8 mouse cellular contexts compared by ENCODE assay signal in the genomic region with DNA sequence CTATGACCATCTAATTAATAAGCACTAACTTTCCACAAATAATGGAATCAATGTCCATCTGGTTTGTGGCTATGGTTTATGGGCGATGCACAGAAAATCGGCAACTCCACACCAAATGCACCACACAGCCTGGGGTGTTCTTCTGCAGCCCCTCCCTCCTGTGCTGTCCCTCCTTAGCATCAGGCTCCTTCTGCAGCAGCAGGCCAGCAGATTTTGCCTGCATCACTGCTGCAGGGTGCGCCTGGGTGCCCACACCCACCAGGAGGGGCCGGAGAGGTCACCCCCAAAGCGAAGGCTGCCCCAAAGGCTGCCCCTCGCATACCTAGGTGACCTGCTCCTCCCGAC. TPM values are rescaled to one million over a fixed set of nuclear protein-coding genes. Genes with fewer than 3 reads are reported as not detected.
DNase-seq lines count a peak whose midpoint lies in the region; ATAC-seq lines count a peak whose summit lies in the region.

No protein-coding gene starts in this region.

- 2% methylated on average over 7 of the region's 7 CpGs for WGBS in heart, embryonic 16.5 days
- WGBS in hindbrain, embryonic 11.5 days, result 4% methylated on average over 7 of the region's 7 CpGs
- 3% methylated on average over 7 of the region's 7 CpGs for WGBS in midbrain, embryonic 11.5 days

- peaks cover 25% of the 10 kb centered on the region for H3K4me1 ChIP-seq in heart, embryonic 16.5 days (ENCODE audit: control insufficient read depth, insufficient read depth, low read length)
- H3K4me1 ChIP-seq in hindbrain, embryonic 11.5 days (replicated peaks; ENCODE audit: control insufficient read depth, insufficient read depth, low read length), result no peaks in the 10 kb centered on the region
- peaks cover 6% of the 10 kb centered on the region; the same call in 1 of the 2 replicates for H3K4me1 ChIP-seq in midbrain, embryonic 11.5 days (ENCODE audit: control insufficient read depth, insufficient read depth, low read length)

- peak overlapping the region; percentile 100 for H3K9ac ChIP-seq in heart, embryonic 16.5 days (ENCODE audit: low read length)
- H3K9ac ChIP-seq in hindbrain, embryonic 11.5 days (ENCODE audit: low read depth, low read length), result peak overlapping the region; percentile 90
- peak overlapping the region; percentile 82 for H3K9ac ChIP-seq in midbrain, embryonic 11.5 days (ENCODE audit: low read length)

- H3K27me3 ChIP-seq in heart, embryonic 16.5 days (ENCODE audit: control insufficient read depth, insufficient read depth, low read length), result no peaks in the 10 kb centered on the region
- no peaks in the 10 kb centered on the region for H3K27me3 ChIP-seq in hindbrain, embryonic 11.5 days (ENCODE audit: control insufficient read depth, insufficient read depth, low read length)
- no peaks in the 10 kb centered on the region for H3K27me3 ChIP-seq in midbrain, embryonic 11.5 days (ENCODE audit: control insufficient read depth, insufficient read depth, low read length)

- intact Hi-C loops in heart, postnatal 25 days (cut with DNase I), result loop anchor here (2.0 to 10.0 kb wide), 6 partner anchors 34 to 381 kb away; a partner anchor contains a TSS

- peak overlapping the region; percentile 75 for H3K4me2 ChIP-seq in heart, embryonic 16.5 days (ENCODE audit: low read depth, low read length)
- peak overlapping the region; percentile 91 for H3K4me2 ChIP-seq in hindbrain, embryonic 11.5 days (replicated peaks; ENCODE audit: low read depth, low read length)
- peak overlapping the region; percentile 79 for H3K4me2 ChIP-seq in midbrain, embryonic 11.5 days

- peak overlapping the region; percentile 99 for H3K4me3 ChIP-seq in heart, embryonic 16.5 days (ENCODE audit: low read length)
- H3K4me3 ChIP-seq in hindbrain, embryonic 11.5 days (ENCODE audit: low read depth, low read length), result peak overlapping the region; percentile 94
- H3K4me3 ChIP-seq in midbrain, embryonic 11.5 days (ENCODE audit: low read depth, low read length), result peak overlapping the region; percentile 88

- DNase-seq in heart, postnatal 25 days (ENCODE audit: low spot score), result no peak
- peak; percentile 66 for DNase-seq in brain, adult 2 months (ENCODE audit: low read depth, low spot score)
- DNase-seq in hindbrain, embryonic 11.5 days (ENCODE audit: low spot score), result no peak
- DNase-seq in midbrain, embryonic 11.5 days (ENCODE audit: low spot score, missing footprints), result no peak
- DNase-seq in cerebellum, postnatal 25 days, result no peak
- no peak for DNase-seq in urinary bladder, adult 2 months (ENCODE audit: low spot score)

- no peak; the same call in 1 of the 2 replicates for ATAC-seq in heart, embryonic 16.5 days (replicated peaks; ENCODE audit: extremely low read depth, insufficient read depth, low FRiP score)
- peak; percentile 8; the same call in 1 of the 2 replicates for ATAC-seq in hindbrain, embryonic 11.5 days (ENCODE audit: low FRiP score)
- ATAC-seq in midbrain, embryonic 11.5 days (ENCODE audit: low FRiP score), result no peak
- no peak for ATAC-seq in granulocyte monocyte progenitor cell, adult 5-6 weeks (replicated peaks; ENCODE audit: poor library complexity, severe bottlenecking)

- H3K27ac ChIP-seq in heart, embryonic 16.5 days (ENCODE audit: low read length), result peak overlapping the region; percentile 99
- peak overlapping the region; percentile 91 for H3K27ac ChIP-seq in hindbrain, embryonic 11.5 days (ENCODE audit: low read depth, low read length)
- H3K27ac ChIP-seq in midbrain, embryonic 11.5 days (ENCODE audit: low read depth, low read length), result peak overlapping the region; percentile 74

- H3K9me3 ChIP-seq in heart, embryonic 16.5 days (replicated peaks; ENCODE audit: control insufficient read depth, low read length), result no peaks in the 10 kb centered on the region
- H3K9me3 ChIP-seq in hindbrain, embryonic 11.5 days (ENCODE audit: control insufficient read depth, low read length), result no peaks in the 10 kb centered on the region
- no peaks in the 10 kb centered on the region for H3K9me3 ChIP-seq in midbrain, embryonic 11.5 days (ENCODE audit: control insufficient read depth, low read length)

- H3K36me3 ChIP-seq in heart, embryonic 16.5 days (ENCODE audit: control insufficient read depth, insufficient read depth), result no peaks in the 10 kb centered on the region
- no peaks in the 10 kb centered on the region for H3K36me3 ChIP-seq in hindbrain, embryonic 11.5 days (ENCODE audit: control insufficient read depth, insufficient read depth, low read length)
- no peaks in the 10 kb centered on the region for H3K36me3 ChIP-seq in midbrain, embryonic 11.5 days (ENCODE audit: control insufficient read depth, insufficient read depth, low read length)

RNA-seq across cellular contexts. Expression of a gene that starts 1.3 kb away (rescaled TPM):
- 164 and 178 TPM in 2 replicates for polyA plus RNA-seq in heart, embryonic 16.5 days (2015; fragmentation: Nextera tagmentation; extraction: Ambion mirVana)
- 100 to 1,000 TPM; 487 to 529 TPM for total RNA-seq in heart, postnatal 25 days (2021)
- 96.0 and 106 TPM in 2 replicates for polyA plus RNA-seq in hindbrain, embryonic 11.5 days (2014; fragmentation: Nextera tagmentation; extraction: Ambion mirVana)
- polyA plus RNA-seq in midbrain, embryonic 11.5 days (2014; fragmentation: Nextera tagmentation; extraction: Ambion mirVana), result 85.8 and 86.2 TPM in 2 replicates
- total RNA-seq in granulocyte monocyte progenitor cell, adult 5-6 weeks (2014; fragmentation: Nextera tagmentation), result 101 and 117 TPM in 2 replicates
- 159 and 165 TPM in 2 replicates for total RNA-seq in granulocyte monocyte progenitor cell, adult 5-6 weeks (2017)
- 174 and 223 TPM in 2 replicates for polyA plus RNA-seq in urinary bladder, adult 2 months (2012; rRNA removed)
